In genomic region chr12:81653344-81653743, GRCm38 (mm10) we compare ENCODE assay signal across 12 mouse cellular contexts. TPM values are rescaled to one million over a fixed set of nuclear protein-coding genes. Genes with fewer than 3 reads are reported as not detected.
DNase-seq lines count a peak whose midpoint lies in the region; ATAC-seq and TF ChIP-seq lines count a peak whose summit lies in the region.
"Had no signal": no experiment of that assay in that cellular context is flagged by ENCODE, and none has a peak within 500 bp of the region (broad histone marks: within the 10 kb centered on the region; RNA-seq: fewer than 3 reads in every experiment).

No protein-coding gene starts in this region.

- no peaks in the 10 kb centered on the region for H3K36me3 ChIP-seq in midbrain, embryonic 14.5 days (ENCODE audit: control insufficient read depth, insufficient read depth, low read length)
- no peaks in the 10 kb centered on the region for H3K36me3 ChIP-seq in midbrain, embryonic 15.5 days (replicated peaks)
- H3K36me3 ChIP-seq: embryonic facial prominence, embryonic 12.5 days; stomach, embryonic 15.5 days had no signal

- intact Hi-C loops in left cerebral cortex, postnatal 4 days (cut with DNase I), result no loop called here

- ATAC-seq in frontal cortex, adult (ENCODE audit: low TSS enrichment), result peak; percentile 64
- no peak for ATAC-seq in midbrain, embryonic 14.5 days (ENCODE audit: low FRiP score, low TSS enrichment)
- no peak for ATAC-seq in midbrain, embryonic 15.5 days (replicated peaks)

- TF ChIP-seq POLR2A in cerebellum, adult 2 months (IDR thresholded peaks at IDR 0.05; ENCODE audit: borderline replicate concordance, insufficient read depth, low read length), result no peak

- H3K4me3 ChIP-seq in midbrain, embryonic 14.5 days (replicated peaks; ENCODE audit: low read depth, low read length), result no peak overlapping the region
- H3K4me3 ChIP-seq in midbrain, embryonic 15.5 days, result no peak overlapping the region
- H3K4me3 ChIP-seq in cerebellum, adult 2 months (replicated peaks; ENCODE audit: insufficient read depth, low read depth, low read length), result no peak overlapping the region
- H3K4me3 ChIP-seq: embryonic facial prominence, embryonic 12.5 days; stomach, embryonic 15.5 days had no signal

- no peaks in the 10 kb centered on the region for H3K9me3 ChIP-seq in midbrain, embryonic 14.5 days (ENCODE audit: control insufficient read depth, low read length)
- H3K9me3 ChIP-seq in midbrain, embryonic 15.5 days, result no peaks in the 10 kb centered on the region
- H3K9me3 ChIP-seq: embryonic facial prominence, embryonic 12.5 days; stomach, embryonic 15.5 days had no signal

- H3K9ac ChIP-seq in midbrain, embryonic 14.5 days (replicated peaks; ENCODE audit: low read length), result no peak overlapping the region
- H3K9ac ChIP-seq in midbrain, embryonic 15.5 days, result no peak overlapping the region
- H3K9ac ChIP-seq: embryonic facial prominence, embryonic 12.5 days; liver, embryonic 14.5 days; stomach, embryonic 15.5 days had no signal

- 94% methylated on average over 8 of the region's 8 CpGs for WGBS in midbrain, embryonic 14.5 days
- 89% methylated on average over 8 of the region's 8 CpGs for WGBS in midbrain, embryonic 15.5 days
- 20% methylated on average over 8 of the region's 8 CpGs for WGBS in cerebellum, adult 2 months

- no peaks in the 10 kb centered on the region for H3K4me1 ChIP-seq in midbrain, embryonic 14.5 days (ENCODE audit: control insufficient read depth, insufficient read depth, low read length)
- no peaks in the 10 kb centered on the region for H3K4me1 ChIP-seq in midbrain, embryonic 15.5 days
- H3K4me1 ChIP-seq in cerebellum, adult 2 months (ENCODE audit: control insufficient read depth, insufficient read depth, low read length), result peaks cover 17% of the 10 kb centered on the region
- H3K4me1 ChIP-seq: embryonic facial prominence, embryonic 12.5 days; stomach, embryonic 15.5 days had no signal

- no peak for TF ChIP-seq CTCF in cerebellum, adult 2 months (IDR thresholded peaks at IDR 0.05; ENCODE audit: borderline replicate concordance, insufficient read depth, low read depth, low read length)

- DNase-seq in frontal cortex, postnatal 25 days (ENCODE audit: low spot score in 2 of 2), result no peak
- DNase-seq in midbrain, embryonic 14.5 days, result peak; percentile 28
- DNase-seq in cerebellum, adult 2 months, result peak; percentile 56 to 61
- peak; percentile 87 for DNase-seq in left cerebral cortex, postnatal 4 days
- DNase-seq in thymus, postnatal 0 days (ENCODE audit: low spot score), result no peak
- no peak for DNase-seq in spleen, adult 12 weeks (ENCODE audit: low spot score)
- DNase-seq: kidney, postnatal 25 days had no signal

- no peaks in the 10 kb centered on the region for H3K27me3 ChIP-seq in midbrain, embryonic 14.5 days (ENCODE audit: control insufficient read depth, insufficient read depth, low read length)
- no peaks in the 10 kb centered on the region for H3K27me3 ChIP-seq in midbrain, embryonic 15.5 days (replicated peaks)
- H3K27me3 ChIP-seq in cerebellum, adult 2 months (ENCODE audit: control insufficient read depth, insufficient read depth, low read length), result no peaks in the 10 kb centered on the region
- H3K27me3 ChIP-seq: embryonic facial prominence, embryonic 12.5 days; stomach, embryonic 15.5 days had no signal

- no peak overlapping the region for H3K4me2 ChIP-seq in midbrain, embryonic 14.5 days (ENCODE audit: low read length)
- no peak overlapping the region for H3K4me2 ChIP-seq in midbrain, embryonic 15.5 days
- H3K4me2 ChIP-seq: embryonic facial prominence, embryonic 12.5 days; stomach, embryonic 15.5 days had no signal

- H3K27ac ChIP-seq in midbrain, embryonic 14.5 days (replicated peaks; ENCODE audit: low read depth, low read length), result no peak overlapping the region
- H3K27ac ChIP-seq in midbrain, embryonic 15.5 days, result no peak overlapping the region
- H3K27ac ChIP-seq in cerebellum, adult 2 months (ENCODE audit: insufficient read depth, low read length), result no peak overlapping the region
- H3K27ac ChIP-seq: embryonic facial prominence, embryonic 12.5 days; liver, embryonic 14.5 days; stomach, embryonic 15.5 days had no signal

RNA-seq across cellular contexts. Expression of gene Ttc9, which starts 22.3 kb away (rescaled TPM):
- 10.7 and 12.6 TPM in 2 replicates for polyA plus RNA-seq in midbrain, embryonic 14.5 days (2014; fragmentation: Nextera tagmentation; extraction: Ambion mirVana)
- 15.2 and 15.4 TPM in 2 replicates for polyA plus RNA-seq in midbrain, embryonic 15.5 days (2015; fragmentation: Nextera tagmentation; extraction: Ambion mirVana)
- polyA plus RNA-seq in cerebellum, adult 2 months (2012; rRNA removed), result 43.5 and 43.8 TPM in 2 replicates
- 10 to 100 TPM; 82.0 to 83.6 TPM for total RNA-seq in left cerebral cortex, postnatal 4 days (2021)
- polyA plus RNA-seq in thymus, postnatal 0 days (2015; fragmentation: Nextera tagmentation; extraction: Ambion mirVana), result 0.13 and 0.44 TPM in 2 replicates

RNA-seq across cellular contexts. Expression of gene Med6, which starts 58.5 kb away (rescaled TPM):
- 43.9 and 50.7 TPM in 2 replicates for polyA plus RNA-seq in midbrain, embryonic 14.5 days (2014; fragmentation: Nextera tagmentation; extraction: Ambion mirVana)
- 38.5 and 40.5 TPM in 2 replicates for polyA plus RNA-seq in midbrain, embryonic 15.5 days (2015; fragmentation: Nextera tagmentation; extraction: Ambion mirVana)
- 29.3 and 31.8 TPM in 2 replicates for polyA plus RNA-seq in cerebellum, adult 2 months (2012; rRNA removed)
- total RNA-seq in left cerebral cortex, postnatal 4 days (2021), result 10 to 100 TPM; 22.4 to 28.1 TPM
- 42.4 and 44.0 TPM in 2 replicates for polyA plus RNA-seq in thymus, postnatal 0 days (2015; fragmentation: Nextera tagmentation; extraction: Ambion mirVana)

Comparison
In these comparisons a context has a peak if more than half of its experiments do, and no peak if none do; other contexts are left out.
1. DNase-seq: peak in midbrain, embryonic 14.5 days (single experiment), cerebellum, adult 2 months (2 of 2) and left cerebral cortex, postnatal 4 days (single experiment); none in frontal cortex, postnatal 25 days (0 of 2), thymus, postnatal 0 days (single experiment) and spleen, adult 12 weeks (single experiment).